Mouse (Mus musculus) hindbrain, embryonic 11.5 days (tissue): Measurements from ENCODE around the gene Sart1. TPM values are rescaled to one million over a fixed set of nuclear protein-coding genes. Genes with fewer than 3 reads are reported as not detected.

ENCODE experiments used
- ATAC-seq: fragments of 200-750 bp; cut with Nextera tagmentation; 2 replicates; pipeline ENCODE4 v1.8.0; 2017; ENCODE audit warnings: mild to moderate bottlenecking, moderate TSS enrichment, moderate library complexity; ENCODE audit not compliant: low FRiP score
- DNase-seq: peaks from one replicate; pipeline ENCODE4 v3.0.0-alpha.2; 2015; ENCODE audit warnings: low spot score
- H3K27ac ChIP-seq: fragments of 300-500 bp; sonication (generic); 2 replicates; pipeline ENCODE4 v1.5.1; 2014; ENCODE audit warnings: mild to moderate bottlenecking, low read depth, low read length
- H3K27me3 ChIP-seq: fragments of 300-500 bp; sonication (generic); 2 replicates; pipeline ENCODE4 v1.6.1; 2014; ENCODE audit warnings: mild to moderate bottlenecking, low read length, moderate library complexity, mixed read lengths; ENCODE audit not compliant: control insufficient read depth, insufficient read depth
- H3K36me3 ChIP-seq: fragments of 300-500 bp; sonication (generic); 2 replicates; pipeline ENCODE4 v1.6.1; 2014; ENCODE audit warnings: mild to moderate bottlenecking, low read length, moderate library complexity, mixed read lengths; ENCODE audit not compliant: control insufficient read depth, insufficient read depth
- H3K4me1 ChIP-seq: fragments of 300-500 bp; sonication (generic); replicated peaks from 2 replicates; pipeline ENCODE4 v1.6.1; 2014; ENCODE audit warnings: low read length, mixed read lengths; ENCODE audit not compliant: control insufficient read depth, insufficient read depth
- H3K4me2 ChIP-seq: fragments of 300-500 bp; sonication (generic); replicated peaks from 2 replicates; pipeline ENCODE4 v1.6.1; 2014; ENCODE audit warnings: mild to moderate bottlenecking, low read depth, low read length
- H3K4me3 ChIP-seq: fragments of 300-500 bp; sonication (generic); 2 replicates; pipeline ENCODE4 v1.5.1; 2014; ENCODE audit warnings: low read depth, low read length
- H3K9ac ChIP-seq: fragments of 300-500 bp; sonication (generic); 2 replicates; pipeline ENCODE4 v1.6.1; 2014; ENCODE audit warnings: low read depth, low read length
- H3K9me3 ChIP-seq: fragments of 300-500 bp; sonication (generic); 2 replicates; pipeline ENCODE4 v1.6.1; 2016; ENCODE audit warnings: low read length; ENCODE audit not compliant: control insufficient read depth
- WGBS: fragments of 180-500 bp; shearing (Covaris S2); extraction: QIAGEN DNeasy Blood & Tissue Kit; methylation state at CpG from one replicate; pipeline ENCODE4 v1.1.7; 2014; 5-methylcytosine and 5-hydroxymethylcytosine counted together
- polyA plus RNA-seq: library from polyadenylated mRNA; unstranded; fragments of >200 nt; fragmentation: Nextera tagmentation; extraction: Ambion mirVana; gene quantifications from 2 replicates; pipeline ENCODE4 v1.2.1, GENCODE M21; 2014

Gene Sart1
- polyA plus RNA-seq, result 75.2 and 79.2 TPM in 2 replicates

DNA sequence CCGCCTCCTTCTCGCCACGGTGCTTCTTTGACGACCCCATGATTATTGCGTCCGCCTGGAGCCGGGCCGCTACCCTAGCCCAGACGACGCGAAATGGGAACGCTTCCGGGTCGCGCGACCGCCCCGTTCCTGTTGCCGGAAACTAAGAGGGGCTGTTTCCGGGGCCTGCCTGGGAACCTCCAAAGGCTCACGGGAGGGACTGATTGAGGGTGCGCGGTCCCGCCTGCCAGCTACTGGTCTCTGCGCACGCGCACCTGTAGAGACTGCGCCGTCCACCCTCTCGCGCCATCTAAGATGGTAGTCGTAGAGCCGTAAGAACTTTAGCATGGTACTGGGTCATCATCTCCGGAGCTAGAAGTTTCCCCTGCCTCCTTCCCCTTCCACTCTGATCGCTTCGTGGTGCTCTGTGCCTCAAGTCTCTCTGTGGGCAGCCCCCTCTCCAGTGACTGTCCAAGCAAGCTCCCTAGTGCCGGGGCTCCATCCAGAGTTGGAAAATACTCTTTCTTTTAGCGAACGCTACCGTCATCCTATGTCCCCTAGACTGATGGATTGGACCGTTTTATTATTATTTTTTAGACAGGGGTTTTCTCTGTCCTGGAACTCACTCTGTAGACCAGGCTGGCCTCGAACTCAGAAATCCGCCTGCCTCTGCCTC lies at the start of gene Sart1:
TSS of gene Sart1 (minus strand) at position 116 of the 655 bp plus-strand sequence.
- Histone ChIP-seq H3K36me3 (no peaks in the 10 kb centered on the region), H3K4me1 (peaks cover 6% of the 10 kb centered on the region; the same call in 1 of the 2 replicates), H3K4me3 (peak within 1 kb of the TSS; percentile 100), H3K9ac (peak within 1 kb of the TSS; percentile 91), H3K27me3 (no peaks in the 10 kb centered on the region), H3K9me3 (no peaks in the 10 kb centered on the region), H3K27ac (peak within 1 kb of the TSS; percentile 73), H3K4me2 (peak within 1 kb of the TSS; percentile 93)
- peak; percentile 97 for ATAC-seq
- DNase-seq, result peak; percentile 97
- WGBS, result 3% methylated on average over 43 of the region's 43 CpGs

DNA sequence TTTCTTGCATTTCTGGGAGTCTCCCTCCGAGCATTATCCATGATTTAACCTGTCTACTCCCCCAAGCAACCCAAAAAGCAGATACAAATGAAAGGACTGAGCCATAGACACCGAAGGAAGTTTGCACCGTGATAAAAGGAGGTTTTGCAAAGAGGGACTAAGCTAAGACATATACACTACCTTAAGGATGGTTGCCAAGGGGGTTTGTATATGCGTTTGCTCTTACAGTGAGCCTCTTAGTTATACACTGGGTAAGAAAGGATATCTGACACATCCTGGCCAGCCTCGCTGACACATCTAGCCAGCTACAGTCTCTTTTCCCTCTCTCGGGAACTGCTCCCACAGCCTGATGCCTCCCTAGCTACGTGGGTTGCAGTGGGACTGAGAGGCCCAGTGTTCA lies 45.4 kb upstream of the Sart1 start:
- Histone ChIP-seq H3K4me3 (no peak overlapping the region), H3K9me3 (no peaks in the 10 kb centered on the region), H3K4me1 (no peaks in the 10 kb centered on the region), H3K27ac (no peak overlapping the region), H3K36me3 (no peaks in the 10 kb centered on the region), H3K27me3 (no peaks in the 10 kb centered on the region), H3K4me2 (peak overlapping the region; percentile 27; the same call in 1 of the 2 replicates), H3K9ac (0 out of 2 replicates have a peak overlapping the region, but pooled peaks have one; percentile 12)
- 67% methylated on average over 7 of the region's 7 CpGs for WGBS
- ATAC-seq (no peak), DNase-seq (no peak)

DNA sequence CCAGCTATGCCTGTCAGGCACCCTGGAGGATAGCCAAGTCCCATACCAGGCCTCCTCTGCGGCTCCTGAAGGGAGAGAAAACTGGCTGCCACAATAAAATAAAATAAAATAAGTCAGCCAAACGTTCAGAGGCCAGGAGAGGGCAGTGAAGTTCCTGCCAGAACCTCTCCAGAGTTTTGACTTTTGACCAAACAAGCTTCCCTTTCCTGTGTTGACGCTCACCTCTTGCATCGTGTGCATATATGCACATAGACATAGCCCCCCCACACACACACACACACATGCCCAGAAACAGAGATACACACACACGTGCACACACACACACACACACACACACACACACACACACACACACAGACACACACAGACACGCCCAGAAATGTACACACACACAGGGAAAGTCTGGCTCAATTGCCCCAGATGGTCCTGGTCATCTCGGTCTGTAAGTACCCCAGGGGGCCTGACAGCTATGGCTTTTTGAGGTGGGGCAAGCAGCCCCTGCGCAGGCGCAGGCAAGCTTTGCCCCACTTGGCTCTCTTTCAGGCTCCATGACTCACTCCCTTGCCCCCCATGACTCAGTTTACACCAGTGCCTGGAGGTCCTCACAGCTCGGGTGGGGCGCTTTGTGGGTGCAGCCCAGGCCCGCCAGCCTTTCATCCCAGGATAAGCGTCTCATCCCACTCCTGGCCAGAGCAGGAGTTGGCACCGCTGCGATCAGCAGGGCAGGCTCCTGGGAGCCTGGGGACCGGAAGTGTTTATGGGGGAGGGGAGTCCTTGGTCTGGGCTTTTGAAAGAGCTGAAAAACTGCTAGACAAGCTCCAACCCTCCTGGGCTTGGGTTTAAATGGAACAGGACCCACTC lies 44.7 kb upstream of the Sart1 start:
- Histone ChIP-seq H3K9ac (0 out of 2 replicates have a peak overlapping the region, but pooled peaks have one; percentile 12), H3K36me3 (no peaks in the 10 kb centered on the region), H3K4me2 (peak overlapping the region; percentile 27; the same call in 1 of the 2 replicates), H3K27ac (no peak overlapping the region; the same call in 1 of the 2 replicates), H3K27me3 (no peaks in the 10 kb centered on the region), H3K9me3 (no peaks in the 10 kb centered on the region), H3K4me1 (no peaks in the 10 kb centered on the region), H3K4me3 (no peak overlapping the region)
- DNase-seq, result peak; percentile 51
- no peak for ATAC-seq
- WGBS, result 18% methylated on average over 16 of the region's 16 CpGs

- no peaks in the 10 kb centered on the region for H3K9me3 ChIP-seq
- H3K4me1 ChIP-seq, result no peaks in the 10 kb centered on the region
- H3K9ac ChIP-seq, result no peak overlapping the region
- no peak overlapping the region for H3K27ac ChIP-seq
- H3K4me2 ChIP-seq, result no peak overlapping the region
- no peak overlapping the region for H3K4me3 ChIP-seq
- ATAC-seq (no peak), DNase-seq (no peak)
- H3K27me3 ChIP-seq, result no peaks in the 10 kb centered on the region
- 78% methylated on average over 4 of the region's 4 CpGs for WGBS
- no peaks in the 10 kb centered on the region for H3K36me3 ChIP-seq
Measured at GRCm38 (mm10) chr19:5431911-5432464, 43.5 kb upstream of the Sart1 start.

DNA sequence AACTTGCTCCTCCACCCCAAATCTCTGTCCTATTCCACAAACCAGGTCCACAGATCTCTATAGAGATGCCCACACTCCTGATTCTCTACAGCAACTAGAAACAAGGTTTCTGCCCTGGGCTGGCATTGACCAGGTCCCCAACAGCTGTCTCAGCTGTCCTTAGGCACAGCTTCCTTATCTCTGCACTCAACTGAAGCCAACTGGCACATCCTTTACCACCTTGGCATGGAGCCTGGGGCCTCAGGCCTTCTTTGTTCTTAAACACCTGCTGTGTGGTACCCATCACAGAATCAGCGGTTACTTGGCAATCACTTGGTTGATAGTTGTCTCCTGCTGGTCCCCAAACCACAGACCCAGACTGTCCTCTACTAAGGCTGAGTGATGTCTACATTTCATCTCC lies 41.9 kb upstream of the Sart1 start:
- no peak for ATAC-seq
- H3K4me1 ChIP-seq, result peaks cover 8% of the 10 kb centered on the region
- WGBS, result 79% methylated on average over 1 of the region's 1 CpGs
- no peaks in the 10 kb centered on the region for H3K9me3 ChIP-seq
- H3K36me3 ChIP-seq, result no peaks in the 10 kb centered on the region
- H3K4me2 ChIP-seq, result no peak overlapping the region
- H3K27me3 ChIP-seq, result no peaks in the 10 kb centered on the region
- no peak overlapping the region for H3K4me3 ChIP-seq
- DNase-seq, result no peak
- no peak overlapping the region for H3K9ac ChIP-seq
- no peak overlapping the region for H3K27ac ChIP-seq

DNA sequence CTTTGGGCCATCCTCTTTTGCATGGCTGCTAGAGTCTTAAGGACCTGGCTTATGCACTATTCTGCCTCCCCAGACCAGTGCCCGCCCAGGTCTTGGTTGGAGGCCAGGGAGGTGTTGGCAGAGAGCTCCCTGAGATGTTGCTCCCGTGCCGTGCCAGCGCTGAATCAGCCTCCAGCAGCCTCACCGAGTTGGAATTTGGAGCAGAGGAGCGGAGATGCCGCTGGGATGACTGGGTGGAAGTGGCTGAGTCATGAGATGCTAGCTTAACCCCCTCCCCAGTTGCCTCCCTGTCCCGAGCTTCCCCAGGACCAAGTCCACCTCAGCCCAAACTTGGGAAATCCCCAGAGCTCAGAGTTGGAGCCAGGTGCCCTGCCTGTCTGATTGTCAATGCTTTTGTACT lies 41.3 kb upstream of the Sart1 start:
- no peak overlapping the region; the same call in 1 of the 2 replicates for H3K4me3 ChIP-seq
- H3K4me2 ChIP-seq, result no peak overlapping the region
- H3K4me1 ChIP-seq, result peaks cover 8% of the 10 kb centered on the region
- H3K9me3 ChIP-seq, result no peaks in the 10 kb centered on the region
- DNase-seq, result no peak
- no peak for ATAC-seq
- no peaks in the 10 kb centered on the region for H3K36me3 ChIP-seq
- no peak overlapping the region for H3K9ac ChIP-seq
- H3K27me3 ChIP-seq, result no peaks in the 10 kb centered on the region
- WGBS, result 80% methylated on average over 8 of the region's 8 CpGs
- no peak overlapping the region for H3K27ac ChIP-seq

DNA sequence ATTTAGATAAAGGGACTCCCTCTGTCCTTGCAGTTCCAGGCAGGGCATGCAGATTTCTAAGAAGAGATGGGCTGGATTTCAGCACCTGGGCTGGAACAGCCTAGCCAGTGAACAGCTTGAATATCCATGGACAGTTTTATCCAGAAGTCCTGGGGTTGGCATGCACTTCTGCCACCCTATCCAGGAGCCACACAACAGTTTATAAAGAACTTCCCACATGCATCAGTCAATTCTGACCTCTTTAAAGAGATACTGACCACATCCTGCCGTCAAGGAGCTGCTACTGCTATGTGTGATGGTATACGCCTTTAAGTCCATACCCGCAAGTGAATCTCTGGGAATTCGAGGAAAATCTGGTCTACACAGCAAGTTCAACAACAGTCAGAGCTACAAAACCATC lies 40.7 kb upstream of the Sart1 start:
- no peak overlapping the region for H3K9ac ChIP-seq
- no peaks in the 10 kb centered on the region for H3K36me3 ChIP-seq
- no peak overlapping the region for H3K4me3 ChIP-seq
- WGBS, result 84% methylated on average over 4 of the region's 4 CpGs
- no peak for ATAC-seq
- H3K27me3 ChIP-seq, result no peaks in the 10 kb centered on the region
- H3K4me1 ChIP-seq, result peaks cover 8% of the 10 kb centered on the region
- no peak overlapping the region for H3K27ac ChIP-seq
- no peak for DNase-seq
- H3K4me2 ChIP-seq, result no peak overlapping the region
- no peaks in the 10 kb centered on the region for H3K9me3 ChIP-seq

- no peaks in the 10 kb centered on the region for H3K36me3 ChIP-seq
- H3K27ac ChIP-seq, result no peak overlapping the region
- H3K4me2 ChIP-seq, result no peak overlapping the region
- H3K27me3 ChIP-seq, result no peaks in the 10 kb centered on the region
- H3K9ac ChIP-seq, result no peak overlapping the region
- WGBS, result 91% methylated on average over 2 of the region's 2 CpGs
- peak; percentile 43 for DNase-seq
- ATAC-seq, result no peak
- H3K4me1 ChIP-seq, result peaks cover 15% of the 10 kb centered on the region
- H3K4me3 ChIP-seq, result no peak overlapping the region
- no peaks in the 10 kb centered on the region for H3K9me3 ChIP-seq
Measured at GRCm38 (mm10) chr19:5428083-5428482, 39.6 kb upstream of the Sart1 start.
